Mouse (Mus musculus) CD4-positive, CD25-positive, alpha-beta regulatory T cell, adult 2 months (primary cell): Measurements from ENCODE around the gene Ddx39.

Experiments
- DNase-seq: peaks from one replicate; pipeline ENCODE4 v3.0.0-alpha.2; 2012; ENCODE audit warnings: low read depth, low spot score

Gene Ddx39

GRCm38 (mm10) chr8:83737346-83737745 lies 22.4 kb downstream of the Ddx39 start:
- DNase-seq, result peak; percentile 60

DNA sequence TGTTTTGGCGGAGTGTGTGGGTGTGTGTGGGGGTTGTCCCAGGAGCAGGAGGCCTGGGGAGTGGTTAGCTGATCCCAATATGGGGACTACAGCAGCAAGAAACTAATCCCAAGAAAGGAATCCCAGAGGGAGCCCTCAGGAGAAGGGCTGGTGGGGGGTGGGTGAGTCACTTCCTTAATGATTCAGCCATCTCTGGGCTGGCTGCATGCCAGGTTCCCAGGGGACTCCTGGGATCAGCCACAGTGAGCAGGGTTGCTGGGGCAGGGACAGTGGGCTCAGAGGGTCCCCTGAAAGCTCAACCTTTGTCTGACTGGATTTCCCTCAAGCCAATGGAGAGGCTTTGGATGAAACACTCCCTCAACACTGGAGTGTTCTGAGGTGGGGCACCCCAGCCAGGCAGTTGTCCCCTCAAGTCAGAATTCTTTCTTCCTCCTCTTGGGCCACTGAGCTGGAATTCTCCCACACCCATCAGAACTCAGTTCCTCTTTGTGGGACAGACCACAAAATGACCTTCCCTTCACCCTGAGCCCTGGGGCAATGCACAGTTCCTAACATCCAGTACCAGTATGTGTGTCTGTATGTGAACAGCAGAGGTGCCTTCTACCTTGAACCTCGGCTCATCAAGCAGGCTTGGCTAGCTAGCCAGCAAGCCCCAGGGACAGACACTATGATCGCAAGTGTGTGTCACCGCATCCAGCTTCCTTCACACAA lies 23.0 kb downstream of the Ddx39 start:
- DNase-seq, result peak; percentile 44

GRCm38 (mm10) chr8:83738949-83739710 lies 24.2 kb downstream of the Ddx39 start:
- no peak for DNase-seq

GRCm38 (mm10) chr8:83739711-83740468 lies 24.9 kb downstream of the Ddx39 start:
- DNase-seq, result peak; percentile 88

DNA sequence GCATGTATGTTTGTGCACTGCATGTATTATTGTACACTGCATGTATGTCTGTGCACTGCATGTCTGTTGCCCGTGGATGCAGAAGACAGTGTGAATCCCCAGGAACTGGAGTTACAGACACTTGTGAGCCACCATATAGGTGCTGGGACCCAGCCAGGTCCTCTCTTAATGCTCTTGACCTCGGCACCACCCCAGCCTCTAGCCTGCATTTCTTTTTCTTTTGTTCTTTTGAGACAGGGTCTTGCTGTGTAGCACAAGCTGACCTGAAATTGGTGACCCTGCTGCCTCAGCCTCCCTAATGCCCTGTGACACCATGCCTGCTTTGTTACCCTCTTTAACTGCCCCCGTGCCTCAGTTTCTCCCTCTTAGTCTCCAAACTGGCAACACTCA lies 25.6 kb downstream of the Ddx39 start:
- DNase-seq, result no peak

GRCm38 (mm10) chr8:83740976-83741741 lies 26.2 kb downstream of the Ddx39 start, which contains the start of gene Adgre5:
TSS of gene Adgre5 (minus strand) at chr8:83741326.
- DNase-seq, result peak; percentile 79

DNA sequence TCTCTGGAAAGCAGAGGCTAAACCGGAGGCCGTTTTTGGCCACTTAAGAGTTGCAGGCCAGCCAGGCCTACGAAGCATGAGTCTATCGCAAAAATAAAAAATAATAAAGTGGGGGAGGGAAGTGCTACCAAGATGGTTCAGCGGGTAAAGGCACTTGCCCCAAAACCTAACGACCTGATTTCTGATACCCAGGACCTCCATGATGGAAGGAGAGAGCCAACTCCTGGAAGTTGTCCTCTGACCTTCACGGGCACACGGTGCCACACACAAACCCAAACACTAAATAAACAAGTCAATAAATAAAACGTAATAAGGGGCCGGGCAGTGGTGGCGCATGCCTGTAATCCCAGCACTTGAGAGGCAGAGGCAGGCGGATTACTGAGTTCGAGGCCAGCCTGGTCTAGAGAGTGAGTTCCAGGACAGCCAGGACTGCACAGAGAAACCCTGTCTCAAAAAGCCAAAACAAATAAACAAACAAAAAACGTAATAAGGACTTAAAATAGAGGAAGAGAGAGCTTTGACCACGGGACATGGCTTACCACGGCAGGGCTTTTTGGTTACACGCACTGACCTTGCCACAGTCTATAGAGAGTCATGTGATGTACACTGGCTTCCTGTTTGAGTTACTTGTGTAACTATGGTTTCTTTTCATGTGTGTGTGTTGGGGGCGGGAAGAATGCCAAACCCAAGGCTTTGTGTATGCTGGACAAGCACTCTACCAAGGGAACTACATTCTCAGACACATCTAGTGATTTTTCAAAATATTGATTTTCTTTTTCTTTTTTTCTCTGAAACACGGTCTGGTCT lies 27.1 kb downstream of the Ddx39 start:
- peak; percentile 82 for DNase-seq

GRCm38 (mm10) chr8:83742968-83743367 lies 28.0 kb downstream of the Ddx39 start:
- no peak for DNase-seq

- no peak for DNase-seq
Observed at GRCm38 (mm10) chr8:83744070-83744469, 29.1 kb downstream of the Ddx39 start.

DNA sequence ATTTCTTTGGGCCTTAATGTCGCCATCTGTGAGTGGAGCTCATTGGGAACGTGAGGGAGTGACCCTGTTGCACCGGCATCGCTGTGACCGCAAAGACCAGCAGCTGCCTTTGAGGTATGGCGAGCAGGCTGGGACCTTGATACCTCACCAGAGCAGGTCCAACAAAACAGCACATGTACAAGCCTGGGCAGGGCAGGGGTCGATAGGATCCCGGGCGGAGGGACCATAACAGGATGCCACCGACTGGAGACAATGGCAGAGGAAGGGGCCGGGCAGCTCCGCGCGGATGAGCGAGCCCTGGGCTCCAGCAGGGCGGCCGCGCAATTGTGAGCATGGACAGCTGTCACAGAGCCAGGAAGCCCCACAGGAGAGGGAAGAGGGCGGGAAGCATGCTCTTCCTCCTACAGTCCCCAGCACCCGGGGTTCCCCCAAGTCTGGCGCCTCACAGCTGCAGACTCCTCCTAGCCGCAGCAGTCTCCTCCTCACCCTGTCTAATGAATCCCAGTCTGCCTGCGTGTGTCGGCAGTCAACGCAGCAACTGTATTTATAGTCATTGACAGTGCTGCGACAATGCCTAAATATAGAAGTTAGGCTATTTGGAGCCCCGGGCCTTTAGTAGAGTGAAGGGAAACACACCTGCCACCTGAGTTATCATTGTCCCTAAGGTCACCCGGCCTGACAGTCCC lies 32.8 kb downstream of the Ddx39 start:
- peak; percentile 89 for DNase-seq

- DNase-seq, result peak; percentile 95
Observed at GRCm38 (mm10) chr8:83748708-83749107, 33.7 kb downstream of the Ddx39 start.

DNA sequence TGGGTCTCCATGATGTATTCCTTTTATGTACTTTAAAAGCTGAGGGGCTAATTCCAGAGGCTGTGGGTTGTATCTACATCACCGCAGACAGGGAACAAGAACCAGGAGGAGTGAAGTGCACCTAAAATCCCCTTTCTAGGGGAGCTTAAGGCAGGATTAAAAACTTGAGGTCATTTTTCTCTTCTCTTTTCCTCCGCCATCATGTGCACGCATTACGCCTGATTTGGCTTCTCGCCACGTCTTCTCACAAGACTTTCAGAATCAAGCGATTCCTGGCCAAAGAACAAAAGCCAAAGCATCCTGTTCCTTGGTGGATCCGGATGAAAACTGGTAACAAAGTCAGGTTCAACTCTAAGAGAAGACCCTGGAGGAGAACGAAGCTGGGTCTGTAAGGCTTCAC lies 34.3 kb downstream of the Ddx39 start:
- peak; percentile 65 for DNase-seq

GRCm38 (mm10) chr8:83754149-83754548 lies 39.2 kb downstream of the Ddx39 start:
- DNase-seq, result no peak

- DNase-seq, result peak; percentile 70
Observed at GRCm38 (mm10) chr8:83756273-83756672, 41.3 kb downstream of the Ddx39 start.

DNA sequence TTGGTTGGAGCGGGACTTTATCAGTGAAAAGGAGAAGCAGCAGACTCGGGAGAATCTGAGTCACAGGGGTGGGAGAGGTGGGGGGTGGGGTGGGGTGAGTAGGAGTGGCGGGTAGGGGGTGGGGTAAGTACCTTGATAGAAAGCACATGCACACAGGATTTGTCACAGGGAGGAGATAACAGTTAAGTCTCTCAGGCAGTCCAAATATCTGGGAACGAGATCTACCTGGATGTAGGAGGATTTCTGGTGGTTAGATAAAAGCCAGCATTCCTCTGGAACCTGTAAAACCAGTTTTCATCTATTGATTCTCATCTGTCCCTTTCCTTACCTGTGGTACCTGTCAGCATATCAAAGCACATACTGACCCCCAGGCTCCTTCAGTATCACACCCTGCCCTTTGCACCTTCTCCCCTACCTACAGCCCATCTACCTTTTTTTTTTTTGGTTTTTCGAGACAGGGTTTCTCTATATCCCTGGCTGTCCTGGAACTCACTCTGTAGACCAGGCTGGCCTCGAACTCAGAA lies 42.2 kb downstream of the Ddx39 start:
- no peak for DNase-seq

GRCm38 (mm10) chr8:83758298-83758697 lies 43.3 kb downstream of the Ddx39 start:
- DNase-seq, result peak; percentile 54

- no peak for DNase-seq
Observed at GRCm38 (mm10) chr8:83759231-83759759, 44.3 kb downstream of the Ddx39 start.

GRCm38 (mm10) chr8:83764116-83764515 lies 49.1 kb downstream of the Ddx39 start:
- DNase-seq, result no peak

GRCm38 (mm10) chr8:83764717-83765116 lies 49.7 kb downstream of the Ddx39 start:
- no peak for DNase-seq

DNA sequence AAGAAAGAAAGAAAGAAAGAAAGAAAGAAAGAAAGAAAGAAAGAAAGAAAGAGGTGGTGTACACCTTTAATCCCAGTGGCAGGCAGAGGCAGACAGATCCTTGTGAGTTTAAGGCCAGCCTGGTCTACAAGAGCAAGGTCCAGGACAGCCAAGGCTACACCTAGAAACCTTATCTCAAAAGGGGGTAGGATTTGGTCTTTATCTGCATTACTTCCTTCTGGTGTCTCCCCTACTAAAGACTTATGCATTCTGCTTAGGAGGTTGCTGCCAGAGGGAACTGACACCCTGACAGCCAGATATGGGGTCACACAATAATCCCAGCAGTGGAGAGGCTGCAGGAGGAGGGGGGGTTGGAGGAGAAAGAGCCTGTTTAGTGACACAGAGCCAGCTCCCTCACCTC lies 50.7 kb downstream of the Ddx39 start:
- DNase-seq, result no peak
